Mouse (Mus musculus) neural tube, embryonic 14.5 days (tissue): Measurements from ENCODE around the gene Cdc42. TPM values are rescaled to one million over a fixed set of nuclear protein-coding genes. Genes with fewer than 3 reads are reported as not detected.

ENCODE experiments used
- ATAC-seq: fragments of 200-750 bp; cut with Nextera tagmentation; 2 replicates; pipeline ENCODE4 v1.8.0; 2017; ENCODE audit warnings: low read depth, mild to moderate bottlenecking, moderate TSS enrichment, moderate library complexity
- H3K27ac ChIP-seq: fragments of 300-500 bp; sonication (generic); 2 replicates; pipeline ENCODE4 v1.5.1; 2014; ENCODE audit warnings: low read depth, mild to moderate bottlenecking, control low read depth, low read length, moderate library complexity, mixed read lengths
- H3K27me3 ChIP-seq: fragments of 300-500 bp; sonication (generic); 2 replicates; pipeline ENCODE4 v1.6.1; 2014; ENCODE audit warnings: low read length; ENCODE audit not compliant: control insufficient read depth, insufficient read depth
- H3K36me3 ChIP-seq: fragments of 300-500 bp; sonication (generic); 2 replicates; pipeline ENCODE4 v1.6.1; 2014; ENCODE audit warnings: low read length, mixed read lengths; ENCODE audit not compliant: control insufficient read depth, insufficient read depth
- H3K4me1 ChIP-seq: fragments of 300-500 bp; sonication (generic); 2 replicates; pipeline ENCODE4 v1.6.1; 2014; ENCODE audit warnings: low read length; ENCODE audit not compliant: control insufficient read depth, insufficient read depth
- H3K4me2 ChIP-seq: fragments of 300-500 bp; sonication (generic); 2 replicates; pipeline ENCODE4 v1.6.1; 2014; ENCODE audit warnings: mild to moderate bottlenecking, low read depth, low read length, control low read depth
- H3K4me3 ChIP-seq: fragments of 300-500 bp; sonication (generic); 2 replicates; pipeline ENCODE4 v1.5.1; 2014; ENCODE audit warnings: low read depth, low read length, control low read depth, mixed read lengths
- H3K9ac ChIP-seq: fragments of 300-500 bp; sonication (generic); replicated peaks from 2 replicates; pipeline ENCODE4 v1.6.1; 2014; ENCODE audit warnings: low read depth, mild to moderate bottlenecking, control low read depth, low read length, mixed read lengths
- H3K9me3 ChIP-seq: fragments of 300-500 bp; sonication (generic); 2 replicates; pipeline ENCODE4 v1.6.1; 2016; ENCODE audit warnings: low read length; ENCODE audit not compliant: control insufficient read depth
- WGBS: fragments of 180-500 bp; shearing (Covaris S2); extraction: QIAGEN DNeasy Blood & Tissue Kit; methylation state at CpG from one replicate; pipeline ENCODE4 v1.1.7; 2014; 5-methylcytosine and 5-hydroxymethylcytosine counted together
- polyA plus RNA-seq: library from polyadenylated mRNA; unstranded; fragments of >200 nt; fragmentation: Nextera tagmentation; extraction: Ambion mirVana; gene quantifications from 2 replicates; pipeline ENCODE4 v1.2.1, GENCODE M21; 2014

The Cdc42 gene
- polyA plus RNA-seq, 1 experiment from 2014 or later = 1,001 TPM

DNA sequence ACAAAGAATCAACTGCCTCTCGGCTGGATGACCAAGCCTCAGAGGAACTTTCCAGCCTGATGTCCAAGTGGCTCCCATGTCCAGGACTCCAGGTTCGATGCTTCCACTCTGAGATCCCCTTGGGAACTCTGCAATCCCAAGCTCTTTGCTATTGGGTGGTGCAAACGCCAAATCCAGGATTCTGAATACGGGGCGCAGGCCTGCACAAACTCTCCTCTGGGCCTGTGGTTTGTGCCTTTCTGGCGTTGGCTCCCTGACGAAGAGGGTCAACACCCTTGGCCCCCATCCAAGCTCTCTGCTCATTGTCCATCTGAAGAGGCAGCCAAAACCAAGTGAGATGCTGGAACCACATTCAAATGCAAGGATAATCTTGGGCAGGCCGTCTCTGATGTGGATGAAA lies 59.1 kb downstream of the Cdc42 start:
- no peak overlapping the region for H3K4me3 ChIP-seq
- H3K27me3 ChIP-seq = no peaks in the 10 kb centered on the region
- no peak overlapping the region for H3K4me2 ChIP-seq
- no peak overlapping the region for H3K9ac ChIP-seq
- H3K9me3 ChIP-seq = no peaks in the 10 kb centered on the region
- ATAC-seq = no peak
- H3K27ac ChIP-seq = no peak overlapping the region
- H3K36me3 ChIP-seq = no peaks in the 10 kb centered on the region
- 80% methylated on average over 8 of the region's 8 CpGs for WGBS
- no peaks in the 10 kb centered on the region for H3K4me1 ChIP-seq

DNA sequence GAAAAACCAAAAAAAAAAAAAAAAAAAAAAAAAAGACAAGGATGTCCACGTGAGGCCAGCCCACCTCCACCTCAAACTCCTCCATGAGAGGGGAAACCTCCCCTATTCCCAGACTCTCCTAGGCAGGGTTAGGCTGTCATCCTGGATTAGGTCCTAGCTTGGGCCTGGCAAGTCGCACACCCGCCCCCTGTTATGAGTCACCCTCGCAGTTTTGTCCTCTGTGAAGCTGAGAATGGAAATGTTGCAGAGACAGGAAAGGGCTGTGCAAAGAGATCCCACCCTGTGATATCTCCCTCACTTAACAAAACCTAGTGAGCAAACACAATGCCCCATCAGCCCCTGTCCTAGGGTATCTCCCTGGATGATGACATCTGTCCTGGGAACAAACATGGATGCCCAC lies 59.9 kb downstream of the Cdc42 start:
- H3K27ac ChIP-seq = no peak overlapping the region
- H3K27me3 ChIP-seq = no peaks in the 10 kb centered on the region
- no peaks in the 10 kb centered on the region for H3K4me1 ChIP-seq
- no peaks in the 10 kb centered on the region for H3K36me3 ChIP-seq
- H3K9ac ChIP-seq = no peak overlapping the region
- H3K4me2 ChIP-seq = no peak overlapping the region
- H3K9me3 ChIP-seq = no peaks in the 10 kb centered on the region
- no peak overlapping the region for H3K4me3 ChIP-seq
- no peak for ATAC-seq
- 93% methylated on average over 4 of the region's 4 CpGs for WGBS

DNA sequence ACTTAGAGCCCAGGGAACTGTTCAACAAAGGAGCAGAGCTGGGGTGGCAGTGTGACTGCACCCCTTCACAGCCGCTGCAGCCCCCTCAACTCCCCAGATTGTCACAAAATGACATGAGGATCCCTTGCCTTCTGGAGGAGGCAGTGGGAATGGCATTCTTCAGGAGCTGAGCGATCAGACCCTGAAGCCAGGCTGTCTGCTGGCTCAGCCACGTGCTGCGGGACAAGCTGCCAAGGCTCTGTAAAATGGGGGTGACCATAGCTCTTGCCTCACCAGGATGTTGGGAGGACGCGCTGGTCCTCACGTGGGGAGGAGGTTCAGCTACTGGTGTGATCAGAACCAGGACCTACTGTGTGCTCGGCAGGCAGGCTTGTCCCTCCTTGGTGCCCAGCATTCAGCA lies 62.6 kb downstream of the Cdc42 start:
- H3K9ac ChIP-seq = no peak overlapping the region
- WGBS = 81% methylated on average over 8 of the region's 8 CpGs
- no peaks in the 10 kb centered on the region for H3K27me3 ChIP-seq
- no peak overlapping the region for H3K4me2 ChIP-seq
- no peaks in the 10 kb centered on the region for H3K36me3 ChIP-seq
- ATAC-seq = no peak
- H3K27ac ChIP-seq = no peak overlapping the region
- H3K9me3 ChIP-seq = no peaks in the 10 kb centered on the region
- H3K4me3 ChIP-seq = no peak overlapping the region
- H3K4me1 ChIP-seq = no peaks in the 10 kb centered on the region

DNA sequence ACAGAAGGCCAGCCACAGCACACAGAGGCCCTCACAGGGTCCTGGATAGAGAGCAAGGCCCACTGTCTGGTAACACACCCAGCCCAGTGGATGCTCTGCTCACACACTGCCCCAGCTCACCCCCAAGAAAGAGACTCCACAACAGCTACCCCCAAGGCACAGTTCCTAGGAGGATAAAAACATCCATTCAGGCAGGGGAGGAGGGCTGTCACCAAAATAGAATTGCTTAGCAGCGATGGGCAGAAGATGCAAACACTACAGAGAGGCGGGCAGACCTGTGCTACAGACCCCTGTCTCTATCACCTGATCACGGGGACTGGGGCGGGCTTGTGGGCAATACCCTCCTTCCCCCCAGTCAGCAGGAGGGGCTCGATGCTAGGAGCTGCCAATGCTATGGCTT lies 63.0 kb downstream of the Cdc42 start:
- H3K9me3 ChIP-seq = no peaks in the 10 kb centered on the region
- H3K4me1 ChIP-seq = no peaks in the 10 kb centered on the region
- no peaks in the 10 kb centered on the region for H3K27me3 ChIP-seq
- H3K36me3 ChIP-seq = no peaks in the 10 kb centered on the region
- H3K4me3 ChIP-seq = no peak overlapping the region
- H3K4me2 ChIP-seq = no peak overlapping the region
- no peak overlapping the region for H3K27ac ChIP-seq
- WGBS = 74% methylated on average over 5 of the region's 5 CpGs
- no peak overlapping the region for H3K9ac ChIP-seq
- no peak for ATAC-seq

DNA sequence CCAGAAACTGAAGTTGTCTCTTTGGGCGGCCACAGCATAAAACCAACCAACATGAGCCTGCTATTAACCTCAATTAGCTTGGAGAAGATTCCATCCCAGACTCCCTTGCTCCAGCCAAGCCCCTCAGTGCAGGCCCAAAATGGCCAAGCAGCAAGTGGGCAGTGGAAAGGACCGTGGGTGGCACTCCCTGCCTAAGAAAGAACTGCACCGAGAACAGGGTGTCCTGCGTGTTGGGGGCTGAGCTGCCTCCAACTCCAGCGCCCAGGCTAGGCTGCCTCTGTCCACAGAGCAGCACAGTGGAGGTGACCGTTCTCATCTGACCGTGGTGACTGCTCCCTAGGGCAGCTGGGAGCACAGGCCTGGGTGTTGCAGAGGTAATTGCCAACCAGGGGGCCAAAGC lies 63.5 kb downstream of the Cdc42 start:
- no peaks in the 10 kb centered on the region for H3K4me1 ChIP-seq
- no peak overlapping the region for H3K9ac ChIP-seq
- no peaks in the 10 kb centered on the region for H3K36me3 ChIP-seq
- H3K4me2 ChIP-seq = no peak overlapping the region
- 88% methylated on average over 7 of the region's 7 CpGs for whole genome bisulfite sequencing
- no peak overlapping the region for H3K27ac ChIP-seq
- no peak overlapping the region for H3K4me3 ChIP-seq
- H3K27me3 ChIP-seq = no peaks in the 10 kb centered on the region
- no peak for ATAC-seq
- H3K9me3 ChIP-seq = no peaks in the 10 kb centered on the region

DNA sequence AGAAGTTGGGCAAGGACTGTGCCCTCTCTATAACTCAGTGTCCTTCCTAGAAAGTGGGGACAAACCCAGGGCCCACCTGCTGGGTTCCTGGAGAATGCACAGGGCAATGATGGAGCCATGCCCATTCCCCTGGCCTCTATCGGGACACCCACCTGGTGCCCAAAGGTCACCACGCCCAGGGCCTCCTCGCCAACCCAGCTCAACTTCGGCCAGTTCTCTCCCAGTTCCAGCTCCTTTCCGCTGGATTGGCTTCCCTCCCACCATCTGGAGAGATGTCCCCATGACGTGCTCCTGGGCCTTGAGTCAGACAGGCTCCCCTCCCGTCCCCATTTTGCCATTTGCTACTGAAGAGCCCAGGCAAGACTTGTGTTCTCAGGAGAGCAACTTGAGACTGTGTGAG lies 64.9 kb downstream of the Cdc42 start:
- Histone ChIP-seq H3K27ac (no peak overlapping the region), H3K27me3 (no peaks in the 10 kb centered on the region), H3K9ac (no peak overlapping the region), H3K9me3 (no peaks in the 10 kb centered on the region), H3K36me3 (no peaks in the 10 kb centered on the region), H3K4me2 (no peak overlapping the region), H3K4me3 (no peak overlapping the region), H3K4me1 (no peaks in the 10 kb centered on the region)
- ATAC-seq = no peak
- 88% methylated on average over 7 of the region's 7 CpGs for WGBS

DNA sequence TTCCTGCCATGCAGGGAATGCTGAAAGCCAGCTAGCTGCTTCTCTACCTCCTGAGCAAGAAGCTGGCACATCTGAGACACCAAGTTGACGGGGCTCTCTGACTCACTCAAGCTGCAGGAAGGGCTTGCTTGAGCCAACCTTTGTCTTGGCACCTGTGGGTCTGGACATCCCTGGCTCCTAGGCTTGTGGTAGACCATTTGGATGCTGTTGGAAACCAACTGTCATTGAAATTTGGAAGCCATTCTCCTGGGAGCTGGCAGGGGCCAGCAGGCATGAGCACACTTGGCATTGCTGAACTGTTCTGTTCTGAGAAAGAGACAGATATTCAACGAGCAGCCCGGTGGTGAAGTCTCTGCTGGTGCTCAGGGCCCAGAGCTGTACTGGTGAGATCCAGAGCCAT lies 67.3 kb downstream of the Cdc42 start:
- no peaks in the 10 kb centered on the region for H3K36me3 ChIP-seq
- no peaks in the 10 kb centered on the region for H3K9me3 ChIP-seq
- no peaks in the 10 kb centered on the region for H3K27me3 ChIP-seq
- no peak overlapping the region for H3K4me2 ChIP-seq
- WGBS = 82% methylated on average over 3 of the region's 3 CpGs
- no peaks in the 10 kb centered on the region for H3K4me1 ChIP-seq
- no peak overlapping the region for H3K27ac ChIP-seq
- no peak overlapping the region for H3K4me3 ChIP-seq
- no peak overlapping the region for H3K9ac ChIP-seq
- no peak for ATAC-seq

DNA sequence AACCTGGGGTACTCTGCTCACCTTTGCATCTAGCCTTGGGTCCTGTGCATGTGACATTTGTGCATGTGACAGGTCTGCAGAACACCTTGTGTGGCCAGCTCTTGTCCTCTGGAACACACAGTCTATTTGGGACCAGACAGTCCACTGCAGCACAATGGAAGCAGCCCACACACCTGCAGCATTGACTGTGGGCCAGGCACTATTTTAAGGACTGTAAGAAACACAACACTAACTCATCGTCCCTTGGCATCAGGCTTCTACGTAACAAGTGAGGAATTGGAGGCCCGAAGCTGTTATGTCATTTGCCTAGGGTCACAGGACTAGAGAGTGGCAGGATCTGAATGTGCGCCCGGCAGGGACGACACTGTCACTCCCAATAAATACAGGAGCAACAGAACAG lies 67.8 kb downstream of the Cdc42 start:
- Histone ChIP-seq H3K36me3 (no peaks in the 10 kb centered on the region), H3K4me2 (no peak overlapping the region), H3K27ac (no peak overlapping the region), H3K4me1 (no peaks in the 10 kb centered on the region), H3K9me3 (no peaks in the 10 kb centered on the region), H3K27me3 (no peaks in the 10 kb centered on the region), H3K9ac (no peak overlapping the region), H3K4me3 (no peak overlapping the region)
- ATAC-seq = no peak
- WGBS = 90% methylated on average over 6 of the region's 6 CpGs

DNA sequence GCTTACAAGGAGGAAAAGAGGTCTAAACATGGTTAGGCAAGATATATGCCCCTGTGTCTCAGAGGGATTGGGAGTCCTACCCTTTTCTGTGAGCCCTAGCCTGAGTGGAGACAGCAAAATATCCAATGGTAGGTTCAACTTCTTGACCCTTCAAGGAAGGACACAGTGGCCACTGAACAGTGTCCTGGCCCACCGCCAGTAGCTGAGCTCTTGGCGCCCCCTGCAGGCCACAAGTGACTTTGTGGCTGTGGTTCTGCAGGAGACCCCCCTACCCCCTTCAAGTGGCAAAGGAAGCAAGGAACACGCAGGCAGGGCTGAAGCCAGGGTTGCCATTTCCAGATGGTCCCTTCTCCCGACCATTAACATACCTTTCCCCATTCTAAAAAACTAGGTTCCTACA lies 69.7 kb downstream of the Cdc42 start:
- Histone ChIP-seq H3K27ac (no peak overlapping the region), H3K9me3 (no peaks in the 10 kb centered on the region), H3K4me3 (no peak overlapping the region), H3K9ac (no peak overlapping the region), H3K27me3 (no peaks in the 10 kb centered on the region), H3K4me1 (peaks cover 4% of the 10 kb centered on the region), H3K4me2 (no peak overlapping the region), H3K36me3 (no peaks in the 10 kb centered on the region)
- no peak for ATAC-seq
- 9% methylated on average over 4 of the region's 4 CpGs for WGBS

DNA sequence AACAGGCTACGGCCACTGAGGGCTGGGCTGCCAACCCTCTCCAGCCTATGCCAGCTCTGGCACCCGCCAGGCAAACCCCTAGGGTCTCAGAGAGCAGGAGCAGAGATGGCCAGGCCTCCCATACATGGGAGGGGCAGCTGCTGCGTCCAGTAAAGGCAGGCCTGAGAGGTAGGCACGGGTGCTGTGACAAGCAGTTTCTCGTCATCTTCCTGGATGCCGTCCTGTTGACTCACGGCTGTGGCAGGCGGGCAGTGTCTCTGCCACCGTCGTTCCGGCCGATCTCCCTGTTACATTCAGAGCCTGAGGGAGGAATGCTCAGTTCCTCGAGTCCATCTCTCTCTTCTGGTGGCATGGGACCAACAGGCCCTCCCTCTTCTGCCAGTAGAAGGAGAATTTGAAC lies 70.3 kb downstream of the Cdc42 start:
- no peak for ATAC-seq
- WGBS = 72% methylated on average over 13 of the region's 13 CpGs
- H3K36me3 ChIP-seq = no peaks in the 10 kb centered on the region
- no peaks in the 10 kb centered on the region for H3K9me3 ChIP-seq
- no peak overlapping the region for H3K4me3 ChIP-seq
- peaks cover 8% of the 10 kb centered on the region for H3K4me1 ChIP-seq
- H3K9ac ChIP-seq = no peak overlapping the region
- no peak overlapping the region for H3K4me2 ChIP-seq
- H3K27me3 ChIP-seq = no peaks in the 10 kb centered on the region
- no peak overlapping the region for H3K27ac ChIP-seq
